Mouse (Mus musculus) retina, adult 2 months (tissue): ENCODE measurements at regions not wholly inside any gene's neighbourhood (a gene's known extent, or its start where the extent isn't known, plus 50 kb on each side); places are given as distances from the start of the nearest gene placed in this dataset.
"Not testable (repeated sequence)": the region's sequence is repeated elsewhere in the genome, so short reads cannot be mapped to it uniquely, and the experiment has no call there.

Experiments
- DNase-seq: peaks from one replicate; pipeline ENCODE4 v3.0.0-alpha.2; 2012; ENCODE audit warnings: low read depth, low spot score

DNA sequence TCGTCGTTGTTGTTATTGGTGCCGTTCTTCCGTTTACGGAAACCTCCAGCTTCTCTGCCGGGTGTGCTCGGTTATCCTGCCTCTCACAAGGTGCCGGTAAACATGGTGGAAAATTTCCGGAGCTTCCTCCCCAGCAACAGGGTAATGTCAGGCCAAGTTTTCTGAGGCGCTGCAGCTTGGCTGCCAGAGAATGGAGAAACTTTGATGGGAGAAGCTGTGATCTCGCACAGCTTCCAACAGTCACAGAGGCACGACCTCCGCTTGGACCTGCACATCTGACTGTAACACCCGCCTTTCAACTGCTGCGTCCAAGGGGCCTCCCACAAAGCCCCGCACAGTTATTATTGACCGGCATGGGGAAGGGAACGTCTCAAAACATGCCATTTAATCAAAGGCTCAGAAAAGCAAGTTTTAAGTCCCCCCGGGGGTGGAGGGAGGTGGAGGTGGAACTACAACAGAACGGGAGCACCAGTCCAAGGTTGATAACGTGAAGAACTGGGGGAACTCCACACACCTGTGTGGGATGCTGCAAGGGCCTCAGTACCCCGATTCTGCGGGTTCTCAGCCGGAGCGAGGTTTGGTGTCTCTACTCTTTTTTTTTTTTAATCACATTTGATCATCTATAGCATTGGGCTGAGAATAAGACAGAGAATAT, 299.1 kb downstream of the Vrk1 start:
- DNase-seq: no peak

- DNase-seq: no peak
Observed at GRCm38 (mm10) chr12:106310171-106310570, 300.1 kb downstream of the Vrk1 start.

GRCm38 (mm10) chr12:106310585-106311319, 300.7 kb downstream of the Vrk1 start:
- DNase-seq: no peak

GRCm38 (mm10) chr12:106311320-106311825, 301.3 kb downstream of the Vrk1 start:
- DNase-seq: no peak

DNA sequence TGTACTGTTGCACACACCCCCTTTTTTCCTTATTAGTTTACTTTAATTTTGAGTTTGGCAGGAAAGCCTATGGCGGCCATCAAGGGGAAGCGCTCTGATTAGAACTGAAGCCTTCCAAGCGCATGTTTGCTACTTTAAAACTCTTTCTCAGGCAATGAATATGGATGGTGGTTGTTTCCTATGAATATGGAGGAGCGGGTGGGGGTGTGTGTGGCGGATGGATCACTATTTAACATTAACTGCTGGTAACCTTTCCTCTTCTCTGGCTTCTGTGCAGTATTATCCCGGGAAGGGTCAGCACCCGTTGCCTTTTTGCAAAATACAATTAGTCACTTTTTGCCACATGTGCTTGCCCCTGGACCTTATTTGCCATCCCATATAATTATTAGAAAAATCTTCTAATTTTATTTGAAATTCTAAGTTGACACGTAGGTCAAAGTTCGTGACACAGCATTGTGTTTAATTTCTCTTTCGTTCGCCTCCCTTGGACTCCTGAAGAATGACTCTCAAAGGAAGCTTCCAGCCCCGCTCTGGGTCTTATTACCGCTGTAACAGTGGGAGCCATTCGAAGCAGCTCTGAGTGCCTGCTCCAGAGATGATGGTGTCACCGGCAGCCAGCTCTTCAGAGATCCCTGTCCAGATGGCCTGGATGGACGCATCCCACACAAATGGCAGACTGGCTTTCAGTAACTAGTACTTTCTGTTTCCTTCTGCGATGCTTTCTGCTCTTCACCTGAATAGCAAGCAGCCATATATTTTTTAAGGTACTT, 302.0 kb downstream of the Vrk1 start:
- no peak for DNase-seq

- DNase-seq: no peak
Observed at GRCm38 (mm10) chr12:106317738-106318137, 307.7 kb downstream of the Vrk1 start.

DNA sequence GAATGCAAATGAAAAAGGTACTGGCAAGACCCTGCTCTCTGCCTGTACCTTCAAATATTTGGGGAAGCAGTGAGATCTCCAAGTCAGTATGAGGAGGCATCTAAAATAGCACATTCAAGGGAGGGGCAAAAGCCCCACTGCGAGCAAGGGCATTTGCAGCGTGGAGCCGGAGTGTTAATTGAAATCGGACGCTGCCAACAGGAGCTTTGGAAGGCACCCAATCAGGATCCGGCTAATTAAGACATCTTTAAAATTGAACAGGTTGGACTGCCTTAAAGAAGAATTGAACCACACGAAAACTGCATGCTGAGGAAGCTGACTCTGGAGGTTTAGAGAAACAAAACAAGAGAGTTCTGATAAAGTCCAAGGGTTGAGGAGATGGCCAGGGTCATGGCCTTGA, 311.5 kb downstream of the Vrk1 start:
- no peak for DNase-seq

DNA sequence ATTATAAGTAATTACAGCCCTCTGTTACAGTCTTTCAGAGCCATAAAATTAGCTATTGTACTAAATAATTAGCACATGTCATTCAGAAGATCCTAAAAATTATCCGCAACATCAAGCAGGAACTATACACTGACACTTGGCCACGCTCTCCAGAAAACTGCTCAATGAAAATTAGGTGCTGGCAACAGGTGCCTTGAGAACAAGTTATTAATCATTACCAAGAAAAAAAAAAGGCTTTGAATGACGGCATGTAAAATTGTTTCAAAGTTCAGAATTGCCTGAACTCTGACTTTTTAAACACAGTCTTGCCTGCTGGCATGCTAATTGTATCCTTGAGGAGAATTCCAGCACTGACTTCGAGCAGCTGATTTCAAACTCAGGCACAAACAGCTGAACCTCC, 316.6 kb downstream of the Vrk1 start:
- no peak for DNase-seq

DNA sequence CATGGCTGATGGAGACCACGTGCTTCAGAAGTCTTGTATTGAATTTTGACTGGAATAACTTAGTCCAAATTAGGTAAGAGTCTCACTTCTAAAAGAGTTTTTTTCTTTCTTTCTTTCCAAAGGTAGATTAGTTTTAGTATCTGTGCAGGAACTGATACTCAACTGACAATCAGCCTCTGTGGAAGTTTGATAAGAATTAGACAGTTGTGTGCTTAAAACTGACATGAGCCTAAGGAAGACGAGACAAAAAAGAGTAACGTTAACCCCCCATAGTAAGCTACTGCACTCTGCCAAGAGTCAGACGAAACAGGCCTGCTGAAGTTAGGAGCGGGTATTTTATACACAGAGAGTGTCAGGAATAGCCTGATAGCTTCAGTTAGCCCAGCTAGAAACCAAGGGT, 317.3 kb downstream of the Vrk1 start:
- no peak for DNase-seq

GRCm38 (mm10) chr12:106357867-106358266, 347.8 kb downstream of the Vrk1 start:
- no peak for DNase-seq

DNA sequence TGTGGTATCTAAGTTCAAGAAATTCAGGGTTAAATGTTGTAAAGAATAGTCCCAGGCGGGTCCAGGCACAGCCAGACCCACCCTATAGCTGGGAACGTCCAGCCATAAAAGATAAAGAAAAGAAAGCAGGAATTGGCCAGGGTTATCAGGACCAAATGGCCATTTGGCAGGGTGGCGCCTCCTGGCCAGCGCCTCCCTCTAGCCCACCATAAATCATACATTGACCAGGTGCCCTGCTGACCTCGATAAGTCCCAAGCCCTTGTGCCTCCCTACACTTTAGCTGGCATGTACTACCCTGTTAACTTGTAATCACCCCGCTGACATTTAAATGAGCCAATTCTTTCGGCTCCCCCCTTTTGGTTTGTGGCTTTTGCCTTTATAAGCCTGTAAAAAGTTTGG, 351.6 kb downstream of the Vrk1 start:
- not testable (repeated sequence) for DNase-seq

- no peak for DNase-seq
Observed at GRCm38 (mm10) chr12:106374840-106375375, 364.9 kb downstream of the Vrk1 start.

DNA sequence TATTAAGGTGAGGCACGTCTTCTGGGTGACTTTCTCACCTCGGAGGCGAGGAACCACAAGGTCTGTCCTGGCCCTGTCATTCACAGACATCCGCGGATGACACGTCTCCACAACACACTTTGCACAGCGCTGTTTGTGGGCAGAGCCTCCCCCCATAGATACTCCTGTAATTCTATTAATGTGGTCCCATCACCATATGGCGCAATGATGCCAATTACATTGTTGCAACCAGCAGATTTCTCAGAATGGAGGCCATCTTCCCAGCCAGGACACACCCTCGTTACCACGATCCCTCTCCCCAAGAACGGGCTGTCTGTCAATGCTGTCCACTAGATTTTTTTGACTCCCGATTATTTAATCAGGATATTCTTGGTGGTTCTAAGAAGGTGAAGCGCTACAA, 365.9 kb downstream of the Vrk1 start:
- no peak for DNase-seq

GRCm38 (mm10) chr12:106376783-106377182, 366.8 kb downstream of the Vrk1 start:
- no peak for DNase-seq

GRCm38 (mm10) chr12:106377281-106377680, 367.3 kb downstream of the Vrk1 start:
- no peak for DNase-seq

DNA sequence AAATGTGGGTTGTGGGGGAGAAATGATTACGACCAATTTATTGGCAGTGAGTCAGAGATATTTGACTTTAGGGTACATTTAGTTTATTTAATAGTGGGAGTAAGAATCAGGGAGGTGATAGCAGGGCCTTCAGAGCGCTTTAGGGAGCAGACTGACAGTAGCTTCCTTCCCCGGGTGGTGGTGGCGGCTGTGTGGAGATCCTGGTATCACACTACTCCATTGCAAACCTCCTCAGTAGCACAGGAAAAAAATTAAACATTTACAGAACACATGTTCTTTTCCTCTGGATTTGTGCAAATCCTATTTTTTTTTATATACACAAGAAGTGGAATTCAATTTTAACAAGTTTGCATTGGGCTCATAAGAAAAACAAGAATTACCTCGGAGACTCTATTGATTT, 367.7 kb downstream of the Vrk1 start:
- no peak for DNase-seq

DNA sequence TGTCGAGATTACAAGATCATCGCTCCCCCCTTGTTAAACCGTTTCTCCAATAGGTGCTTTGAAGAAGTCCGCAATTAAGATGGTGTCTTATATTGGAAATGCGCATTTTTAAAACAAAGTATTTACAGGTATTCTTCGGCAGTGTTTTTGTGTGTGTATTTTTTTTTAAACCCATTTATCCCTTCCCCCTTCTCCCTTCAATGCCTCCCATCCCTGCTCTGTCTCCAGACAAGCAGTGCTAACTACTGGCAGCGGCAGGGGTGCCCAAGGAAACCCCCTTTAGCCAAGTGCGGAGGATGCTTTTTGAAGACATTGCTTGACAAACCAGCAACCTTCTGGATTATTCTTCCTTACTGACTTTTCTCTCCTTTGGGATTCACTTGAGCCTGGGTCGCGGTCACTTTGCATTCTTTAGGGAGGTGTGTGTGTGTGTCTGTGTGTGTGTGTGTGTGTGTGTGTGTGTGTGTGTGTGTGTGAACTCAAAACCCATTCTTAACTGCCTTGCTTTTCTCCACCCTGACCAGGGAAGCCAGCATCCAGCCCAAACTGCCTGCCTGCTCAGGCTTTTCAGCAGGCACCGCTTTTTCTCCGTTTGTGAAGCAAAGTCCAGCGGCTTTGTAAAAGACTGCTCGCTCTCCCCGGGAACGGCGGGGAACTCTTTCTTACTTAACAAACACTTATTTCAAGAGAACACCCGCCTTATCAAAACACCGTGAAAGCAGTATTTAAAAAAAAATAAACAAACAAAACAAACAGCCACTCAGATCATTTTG, 368.5 kb downstream of the Vrk1 start:
- no peak for DNase-seq

DNA sequence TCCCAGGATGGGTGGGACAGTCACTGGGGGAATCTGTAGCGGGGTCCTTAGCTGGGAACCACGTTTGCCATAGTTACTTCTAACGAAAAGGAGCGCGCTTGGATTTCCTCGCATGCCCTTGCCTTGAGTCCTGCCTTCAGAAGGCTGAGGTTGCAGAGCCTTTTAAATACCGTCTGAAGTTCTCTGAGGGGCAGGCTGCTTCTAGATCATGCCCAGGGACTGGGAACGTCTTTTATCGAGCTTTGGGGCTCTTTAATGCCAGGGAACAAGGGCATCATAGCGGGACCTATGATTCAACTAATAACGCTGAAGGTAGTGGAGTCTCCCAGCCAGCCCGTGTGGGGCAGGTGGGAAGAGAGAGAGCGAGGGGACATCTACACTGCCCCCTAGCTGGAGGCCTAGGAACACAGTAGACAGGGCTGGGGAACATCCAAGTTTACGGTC, 369.1 kb downstream of the Vrk1 start:
- DNase-seq: no peak

GRCm38 (mm10) chr12:106379779-106380178, 369.8 kb downstream of the Vrk1 start:
- no peak for DNase-seq

DNA sequence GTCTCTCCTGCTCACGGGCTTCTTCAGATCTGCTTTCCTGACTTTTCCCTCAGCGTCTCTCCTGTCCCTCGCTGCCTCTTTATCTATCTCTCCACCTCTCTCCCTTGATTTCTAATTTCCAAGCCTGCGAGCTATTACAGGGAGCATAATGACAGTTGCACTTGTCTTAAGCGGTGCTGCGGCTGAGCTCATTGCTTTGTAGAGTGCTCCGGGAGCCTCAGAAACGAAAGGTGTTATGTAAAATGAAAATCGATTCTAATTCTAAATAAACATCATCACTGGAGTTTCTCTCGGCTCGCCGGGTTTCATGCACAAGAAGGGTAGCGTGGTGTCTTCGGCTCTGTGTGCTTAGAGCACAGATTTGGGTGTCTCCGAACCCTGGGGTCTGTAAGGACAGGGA, 371.8 kb downstream of the Vrk1 start:
- DNase-seq: no peak

DNA sequence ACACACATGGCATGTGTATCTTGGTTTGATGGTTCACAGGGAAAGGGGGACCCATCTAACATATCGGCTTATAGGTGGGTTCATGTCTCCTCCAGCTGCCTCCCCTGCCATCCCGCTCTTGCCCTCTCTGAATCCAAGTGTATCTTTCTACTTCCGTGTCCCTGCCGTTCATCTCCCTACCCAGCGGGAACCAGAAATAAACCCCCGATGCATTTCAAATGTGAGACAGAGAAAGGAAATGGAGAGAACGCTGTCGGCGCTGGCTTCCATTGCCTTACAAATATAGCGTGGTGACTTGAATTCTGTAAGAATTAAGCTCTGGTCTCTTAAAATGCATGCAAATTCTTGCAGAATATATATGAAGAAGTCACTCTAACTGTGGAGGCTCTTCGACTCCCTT, 379.2 kb downstream of the Vrk1 start:
- no peak for DNase-seq
